Mouse (Mus musculus) MEL (cell line): ENCODE results near the gene Smg1. TPM values are rescaled to one million over a fixed set of nuclear protein-coding genes. Genes with fewer than 3 reads are reported as not detected.

Experiments
- DNase-seq: peaks from one replicate; pipeline ENCODE4 v3.0.0; 2011; ENCODE audit warnings: low read depth, low spot score
- H3K27ac ChIP-seq: 2 replicates; pipeline ENCODE4 v1.5.1; 2012; ENCODE audit warnings: low read depth, mild to moderate bottlenecking, control low read depth, low read length, moderate library complexity; ENCODE audit not compliant: control insufficient read depth
- H3K27me3 ChIP-seq, 2 experiments: fragments of 150-350 bp in 1 of 2; sonication (generic) in 1 of 2; 2 replicates each; pipeline ENCODE4 v1.6.1; 2012; ENCODE audit warnings: low read length in 2 of 2, mild to moderate bottlenecking in 2 of 2, improper control_type of control experiment in 1 of 2, moderate library complexity in 1 of 2; ENCODE audit not compliant: insufficient read depth in 2 of 2, control insufficient read depth in 1 of 2
- H3K36me3 ChIP-seq, 2 experiments: 2 replicates each; pipeline ENCODE4 v1.6.1; 2012 to 2014; ENCODE audit warnings: low read length in 2 of 2, improper control_type of control experiment in 1 of 2, inconsistent platforms in 1 of 2, mild to moderate bottlenecking in 1 of 2; ENCODE audit not compliant: insufficient read depth in 2 of 2, control insufficient read depth in 1 of 2
- H3K4me1 ChIP-seq, 2 experiments: fragments of 150-350 bp in 1 of 2; sonication (generic) in 1 of 2; 2 replicates each; pipeline ENCODE4 v1.6.1; 2012; ENCODE audit warnings: low read length in 2 of 2, improper control_type of control experiment in 1 of 2, mild to moderate bottlenecking in 1 of 2; ENCODE audit not compliant: insufficient read depth in 2 of 2, control insufficient read depth in 1 of 2
- H3K4me3 ChIP-seq, 2 experiments: fragments of 150-350 bp in 1 of 2; sonication (generic) in 1 of 2; 2 replicates each; pipeline ENCODE4 v1.5.1; 2012; ENCODE audit warnings: low read depth in 2 of 2, low read length in 2 of 2, mild to moderate bottlenecking in 2 of 2, moderate library complexity in 2 of 2, control low read depth in 1 of 2, improper control_type of control experiment in 1 of 2; ENCODE audit not compliant: control insufficient read depth in 1 of 2, insufficient read depth in 1 of 2
- H3K79me2 ChIP-seq: 2 replicates; pipeline ENCODE4 v1.6.1; 2012; ENCODE audit warnings: mild to moderate bottlenecking, low read length, moderate library complexity; ENCODE audit not compliant: control insufficient read depth, poor library complexity, insufficient read depth
- H3K9ac ChIP-seq: 2 replicates; pipeline ENCODE4 v1.6.1; 2012; ENCODE audit warnings: low read depth, mild to moderate bottlenecking, control low read depth, low read length, moderate library complexity; ENCODE audit not compliant: control insufficient read depth, poor library complexity, severe bottlenecking
- H3K9me3 ChIP-seq: fragments of 150-350 bp; sonication (generic); replicated peaks from 2 replicates; pipeline ENCODE4 v1.6.1; 2012; ENCODE audit warnings: mild to moderate bottlenecking, low read length, improper control_type of control experiment, moderate library complexity; ENCODE audit not compliant: insufficient read depth
- BHLHE40 ChIP-seq: IDR thresholded peaks from 2 replicates; pipeline ENCODE4 v1.6.1; 2012; ENCODE audit warnings: low read depth, mild to moderate bottlenecking, inconsistent platforms, low read length, improper control_type of control experiment, borderline replicate concordance
- CHD1 ChIP-seq: IDR thresholded peaks from 2 replicates; pipeline ENCODE4 v1.6.1; 2012; ENCODE audit warnings: low read depth, mild to moderate bottlenecking, inconsistent platforms, low read length, improper control_type of control experiment
- CHD2 ChIP-seq: IDR thresholded peaks from 2 replicates; pipeline ENCODE4 v1.6.1; 2011; ENCODE audit warnings: low read length, improper control_type of control experiment
- CTCF ChIP-seq, 3 experiments: IDR thresholded peaks in 2 of 3; conservative IDR thresholded peaks in 1 of 3; 2 replicates each; pipeline ENCODE4 v1.5.1; 2011 to 2012; ENCODE audit warnings: low read length in 3 of 3, low read depth in 2 of 3, mild to moderate bottlenecking in 2 of 3, improper control_type of control experiment in 1 of 3, inconsistent platforms in 1 of 3, mixed read lengths in 1 of 3, moderate library complexity in 1 of 3; ENCODE audit not compliant: control insufficient read depth in 1 of 3, insufficient read depth in 1 of 3, poor library complexity in 1 of 3, severe bottlenecking in 1 of 3
- E2F4 ChIP-seq: IDR thresholded peaks from 2 replicates; pipeline ENCODE4 v1.6.1; 2011; ENCODE audit warnings: low read depth, low read length, improper control_type of control experiment, borderline replicate concordance
- EP300 ChIP-seq, 2 experiments: IDR thresholded peaks; 2 replicates each; pipeline ENCODE4 v1.6.1; 2011; ENCODE audit warnings: improper control_type of control experiment in 2 of 2, low read length in 2 of 2, low read depth in 1 of 2, mild to moderate bottlenecking in 1 of 2
- ETS1 ChIP-seq: IDR thresholded peaks from 2 replicates; pipeline ENCODE4 v1.6.1; 2012; ENCODE audit warnings: low read depth, mild to moderate bottlenecking, inconsistent platforms, low read length, improper control_type of control experiment, moderate library complexity
- GABPA ChIP-seq: IDR thresholded peaks from 2 replicates; pipeline ENCODE4 v1.6.1; 2012; ENCODE audit warnings: low read depth, mild to moderate bottlenecking, inconsistent platforms, low read length, improper control_type of control experiment, moderate library complexity
- GATA1 ChIP-seq: IDR thresholded peaks from 2 replicates; pipeline ENCODE4 v1.6.1; 2011; ENCODE audit warnings: low read depth, low read length, improper control_type of control experiment
- MAX ChIP-seq: IDR thresholded peaks from 2 replicates; pipeline ENCODE4 v1.6.1; 2011; ENCODE audit warnings: low read length, improper control_type of control experiment
- MEF2A ChIP-seq: IDR thresholded peaks from 2 replicates; pipeline ENCODE4 v1.6.1; 2014; ENCODE audit warnings: low read depth, mild to moderate bottlenecking, inconsistent platforms, low read length, improper control_type of control experiment; ENCODE audit not compliant: poor library complexity, insufficient replicate concordance, severe bottlenecking; ENCODE audit errors: extremely low read depth
- MYC ChIP-seq: IDR thresholded peaks from 2 replicates; pipeline ENCODE4 v1.6.1; 2011; ENCODE audit warnings: low read depth, mild to moderate bottlenecking, low read length, improper control_type of control experiment, moderate library complexity
- POLR2A ChIP-seq, 2 experiments: IDR thresholded peaks; 2 replicates each; pipeline ENCODE4 v1.6.1; 2011 to 2012; ENCODE audit warnings: low read length in 2 of 2, mild to moderate bottlenecking in 2 of 2, control low read depth in 1 of 2, improper control_type of control experiment in 1 of 2, low read depth in 1 of 2, moderate library complexity in 1 of 2; ENCODE audit not compliant: control insufficient read depth in 1 of 2, insufficient read depth in 1 of 2, poor library complexity in 1 of 2
- POLR2AphosphoS5 ChIP-seq: IDR thresholded peaks from 2 replicates; pipeline ENCODE4 v1.6.1; 2012; ENCODE audit warnings: low read depth, borderline replicate concordance, mild to moderate bottlenecking, inconsistent platforms, low read length, moderate library complexity, mixed read lengths
- RCOR1 ChIP-seq: IDR thresholded peaks from 2 replicates; pipeline ENCODE4 v1.6.1; 2012; ENCODE audit warnings: low read depth, mild to moderate bottlenecking, inconsistent platforms, low read length, improper control_type of control experiment
- SIN3A ChIP-seq: IDR thresholded peaks from 2 replicates; pipeline ENCODE4 v1.6.1; 2012; ENCODE audit warnings: low read length, improper control_type of control experiment, inconsistent platforms
- TAL1 ChIP-seq: IDR thresholded peaks from 2 replicates; pipeline ENCODE4 v1.6.1; 2012; ENCODE audit warnings: mild to moderate bottlenecking, inconsistent platforms, low read length, moderate library complexity, mixed read lengths
- TBP ChIP-seq: IDR thresholded peaks from 2 replicates; pipeline ENCODE4 v1.8.0; 2011; ENCODE audit warnings: low read depth, low read length, improper control_type of control experiment
- TCF12 ChIP-seq: IDR thresholded peaks from 2 replicates; pipeline ENCODE4 v1.6.1; 2014; ENCODE audit warnings: low read depth, mild to moderate bottlenecking, inconsistent platforms, low read length, improper control_type of control experiment, moderate library complexity
- ZMIZ1 ChIP-seq: IDR thresholded peaks from 2 replicates; pipeline ENCODE4 v1.6.1; 2012; ENCODE audit warnings: low read depth, mild to moderate bottlenecking, inconsistent platforms, low read length, improper control_type of control experiment, moderate library complexity
- polyA plus RNA-seq, 2 experiments: library from polyadenylated mRNA; stranded (reverse) in 1 of 2; unstranded in 1 of 2; fragments of >175 nt in 1 of 2; fragments of >200 nt in 1 of 2; gene quantifications; 2 replicates each; pipeline versions ENCODE4 v1.2.1 to v1.2.4; 2012; ENCODE audit warnings: low replicate concordance in 2 of 2, low read depth in 1 of 2; ENCODE audit not compliant: insufficient read length in 2 of 2, insufficient read depth in 1 of 2, missing spikeins in 1 of 2
- total RNA-seq: library from RNA; depleted of rRNA; stranded (reverse); fragments of 300-350 nt; gene quantifications from 2 replicates; pipeline ENCODE4 v1.2.3, GENCODE M21; 2012

The Smg1 gene
- total and polyA plus RNA-seq, 3 experiments: 24.2 to 49.6 (median 32.6) TPM

GRCm38 (mm10) chr7:118181123-118181522 lies 62.3 kb downstream of the Smg1 start:
- 0 out of 2 replicates have a peak, but pooled peaks have one; percentile 29 for TF ChIP-seq TCF12
- no peak for TF ChIP-seq ZMIZ1
- no peak for TF ChIP-seq MYC
- peak in 1 of 2 experiments; percentile 33; a peak in 1 of 4 replicates for TF ChIP-seq EP300 (IDR thresholded peaks at IDR 0.05; ENCODE audit: low read depth in 1 of 2, low read length in 2 of 2)
- peak; percentile 45; the same call in 1 of the 2 replicates for TF ChIP-seq RCOR1
- TF ChIP-seq GATA1: peak; percentile 71
- TF ChIP-seq MEF2A: 0 out of 2 replicates have a peak, but pooled peaks have one; percentile 23
- no peak for TF ChIP-seq MAX
- no peak for TF ChIP-seq CTCF (IDR thresholded peaks at IDR 0.05 in 2 of 3, conservative IDR thresholded peaks at IDR 0.05 in 1 of 3; ENCODE audit: control insufficient read depth in 1 of 3, insufficient read depth in 1 of 3, low read depth in 2 of 3, low read length in 3 of 3, poor library complexity in 1 of 3, severe bottlenecking in 1 of 3)
- no peak for TF ChIP-seq TBP
- TF ChIP-seq, all 39 proteins: peak for 5
- H3K4me3 ChIP-seq: no peak overlapping the region

GRCm38 (mm10) chr7:118179782-118180181 lies 63.7 kb downstream of the Smg1 start:
- peaks cover 0 to 2% of the 10 kb centered on the region in 2 experiments; a peak in 3 of 4 replicates for H3K4me1 ChIP-seq
- H3K27me3 ChIP-seq: no peaks in the 10 kb centered on the region
- peaks cover 16 to 43% of the 10 kb centered on the region in 2 experiments for H3K36me3 ChIP-seq
- no peak overlapping the region for H3K9ac ChIP-seq
- H3K4me3 ChIP-seq: no peak overlapping the region
- no peak for TF ChIP-seq E2F4
- no peak for TF ChIP-seq TAL1
- no peak for TF ChIP-seq CHD1
- TF ChIP-seq SIN3A: no peak
- TF ChIP-seq ETS1: no peak
- no peak for TF ChIP-seq GABPA
- no peak for TF ChIP-seq CHD2
- no peak for TF ChIP-seq POLR2A (IDR thresholded peaks at IDR 0.05; ENCODE audit: control insufficient read depth in 1 of 2, insufficient read depth in 1 of 2, low read depth in 1 of 2, low read length in 2 of 2, poor library complexity in 1 of 2)
- no peak for TF ChIP-seq POLR2AphosphoS5
- TF ChIP-seq BHLHE40: no peak
- H3K27ac ChIP-seq: no peak overlapping the region
- no peak for DNase-seq
- H3K79me2 ChIP-seq: no peaks in the 10 kb centered on the region
- H3K9me3 ChIP-seq: no peaks in the 10 kb centered on the region

More at GRCm38 (mm10) chr7:118181123-118181522, 62.3 kb downstream of the Smg1 start:
- Histone ChIP-seq H3K4me1 (peaks cover 0 to 2% of the 10 kb centered on the region in 2 experiments; a peak in 3 of 4 replicates), H3K9ac (no peak overlapping the region), H3K27me3 (no peaks in the 10 kb centered on the region), H3K27ac (no peak overlapping the region), H3K79me2 (no peaks in the 10 kb centered on the region), H3K9me3 (no peaks in the 10 kb centered on the region), H3K36me3 (peaks cover 16 to 46% of the 10 kb centered on the region in 2 experiments)
- DNase-seq: peak; percentile 17
